Comparison of ENCODE assay signal across 12 mouse cellular contexts in the genomic region with DNA sequence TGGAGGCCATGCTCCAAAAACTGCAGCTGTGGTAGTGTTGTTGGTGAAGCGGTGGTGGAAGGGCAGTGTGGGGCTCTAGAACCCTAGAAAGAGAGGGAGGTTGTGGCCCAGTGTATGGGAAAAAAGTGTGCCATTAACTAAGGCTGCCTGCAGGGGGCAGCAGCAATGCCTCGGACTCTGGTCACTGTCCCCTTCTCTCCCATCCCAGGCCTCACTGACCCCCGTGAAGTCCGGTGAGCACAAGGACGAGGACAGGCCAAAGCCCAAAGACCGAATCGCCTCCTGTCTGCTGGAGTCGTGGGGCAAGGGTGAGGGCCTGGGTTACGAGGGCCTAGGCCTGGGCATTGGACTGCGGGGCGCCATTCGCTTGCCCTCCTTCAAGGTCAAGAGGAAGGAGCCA. TPM values are rescaled to one million over a fixed set of nuclear protein-coding genes. Genes with fewer than 3 reads are reported as not detected.
A peak's percentile ranks its signal among the peaks of the same experiment; 100 is the strongest.
DNase-seq lines count a peak whose midpoint lies in the region; ATAC-seq and TF ChIP-seq lines count a peak whose summit lies in the region.
"Had no signal": no experiment of that assay in that cellular context is flagged by ENCODE, and none has a peak within 500 bp of the region (broad histone marks: within the 10 kb centered on the region; RNA-seq: fewer than 3 reads in every experiment).

No protein-coding gene starts in this region.

- H3K36me3 ChIP-seq in embryonic facial prominence, embryonic 13.5 days = peaks cover 89% of the 10 kb centered on the region
- peaks cover 98% of the 10 kb centered on the region for H3K36me3 ChIP-seq in embryonic facial prominence, embryonic 10.5 days (replicated peaks)
- peaks cover 85% of the 10 kb centered on the region for H3K36me3 ChIP-seq in E14TG2a.4 (ENCODE audit: insufficient read depth, low read length)

- TF ChIP-seq POLR2A in cortical plate, adult 2 months (IDR thresholded peaks at IDR 0.05; ENCODE audit: extremely low read depth, insufficient read depth, low read length) = no peak

- peak; percentile 56 for TF ChIP-seq CTCF in left cerebral cortex, adult 2 months (IDR thresholded peaks at IDR 0.05)
- TF ChIP-seq CTCF in E14TG2a.4 (conservative IDR thresholded peaks at IDR 0.05; ENCODE audit: low read length) = peak; percentile 73
- peak; percentile 36; the same call in 1 of the 2 replicates for TF ChIP-seq CTCF in cortical plate, adult 2 months (IDR thresholded peaks at IDR 0.05; ENCODE audit: extremely low read depth, insufficient read depth, low read length)

- H3K4me3 ChIP-seq in embryonic facial prominence, embryonic 13.5 days = no peak overlapping the region
- no peak overlapping the region for H3K4me3 ChIP-seq in embryonic facial prominence, embryonic 10.5 days
- H3K4me3 ChIP-seq in left cerebral cortex, adult 2 months = no peak overlapping the region
- peak overlapping the region; percentile 70 for H3K4me3 ChIP-seq in E14TG2a.4 (replicated peaks; ENCODE audit: low read length)
- no peak overlapping the region for H3K4me3 ChIP-seq in cortical plate, adult 2 months (ENCODE audit: insufficient read depth, low read length)
- H3K4me3 ChIP-seq: forebrain, embryonic 12.5 days; limb, embryonic 13.5 days; midbrain, embryonic 15.5 days had no signal

- H3K4me2 ChIP-seq in embryonic facial prominence, embryonic 13.5 days = no peak overlapping the region
- H3K4me2 ChIP-seq: forebrain, embryonic 12.5 days; heart, embryonic 11.5 days; limb, embryonic 13.5 days; midbrain, embryonic 15.5 days had no signal

- 0 out of 2 replicates have a peak overlapping the region, but pooled peaks have one; percentile 36 for H3K9ac ChIP-seq in embryonic facial prominence, embryonic 13.5 days
- H3K9ac ChIP-seq: forebrain, embryonic 12.5 days; limb, embryonic 13.5 days; midbrain, embryonic 15.5 days had no signal

- H3K9me3 ChIP-seq in embryonic facial prominence, embryonic 13.5 days = no peaks in the 10 kb centered on the region
- no peaks in the 10 kb centered on the region for H3K9me3 ChIP-seq in embryonic facial prominence, embryonic 10.5 days
- no peaks in the 10 kb centered on the region for H3K9me3 ChIP-seq in E14TG2a.4 (ENCODE audit: low read length)
- H3K9me3 ChIP-seq: forebrain, embryonic 12.5 days; limb, embryonic 13.5 days; midbrain, embryonic 15.5 days had no signal

- WGBS in embryonic facial prominence, embryonic 13.5 days = 86% methylated on average over 12 of the region's 12 CpGs
- WGBS in embryonic facial prominence, embryonic 10.5 days = 90% methylated on average over 12 of the region's 12 CpGs

- intact Hi-C loops in left cerebral cortex, adult 2 months (cut with DNase I) = no loop called here

- no peak for ATAC-seq in embryonic facial prominence, embryonic 13.5 days (ENCODE audit: insufficient number of reproducible peaks, insufficient read depth, low FRiP score, low TSS enrichment, low read depth)
- ATAC-seq: midbrain, embryonic 15.5 days had no signal

- no peaks in the 10 kb centered on the region for H3K4me1 ChIP-seq in embryonic facial prominence, embryonic 13.5 days
- peaks cover 4% of the 10 kb centered on the region for H3K4me1 ChIP-seq in embryonic facial prominence, embryonic 10.5 days
- peaks cover 85% of the 10 kb centered on the region for H3K4me1 ChIP-seq in E14TG2a.4 (replicated peaks; ENCODE audit: low read depth, low read length)
- no peaks in the 10 kb centered on the region for H3K4me1 ChIP-seq in cortical plate, adult 2 months (ENCODE audit: control insufficient read depth, insufficient read depth, low read length)
- H3K4me1 ChIP-seq: forebrain, embryonic 12.5 days; limb, embryonic 13.5 days; midbrain, embryonic 15.5 days had no signal

- no peak overlapping the region for H3K27ac ChIP-seq in embryonic facial prominence, embryonic 13.5 days
- H3K27ac ChIP-seq in embryonic facial prominence, embryonic 10.5 days (replicated peaks) = no peak overlapping the region
- no peak overlapping the region for H3K27ac ChIP-seq in left cerebral cortex, adult 2 months
- H3K27ac ChIP-seq in cortical plate, adult 2 months (ENCODE audit: insufficient read depth, low read length) = no peak overlapping the region
- H3K27ac ChIP-seq: forebrain, embryonic 12.5 days; limb, embryonic 13.5 days; midbrain, embryonic 15.5 days had no signal

- DNase-seq in embryonic facial prominence, embryonic 10.5 days (ENCODE audit: low spot score) = no peak
- DNase-seq in left cerebral cortex, adult 2 months (ENCODE audit: extremely low spot score in 1 of 2, low spot score in 2 of 2) = no peak
- DNase-seq in left cerebral cortex, adult 9 months (ENCODE audit: low spot score in 2 of 2) = no peak
- no peak for DNase-seq in c-Kit-positive CD71-positive TER-119-positive erythroid progenitor cells, embryonic 14.5 days (ENCODE audit: low spot score)
- DNase-seq in left cerebral cortex, adult 11 months (ENCODE audit: low spot score) = no peak

- no peaks in the 10 kb centered on the region for H3K27me3 ChIP-seq in embryonic facial prominence, embryonic 13.5 days
- H3K27me3 ChIP-seq in embryonic facial prominence, embryonic 10.5 days (replicated peaks; ENCODE audit: low read depth, poor library complexity, severe bottlenecking) = no peaks in the 10 kb centered on the region
- peaks cover 32% of the 10 kb centered on the region for H3K27me3 ChIP-seq in E14TG2a.4 (ENCODE audit: insufficient read depth, low read length)
- H3K27me3 ChIP-seq: forebrain, embryonic 12.5 days; limb, embryonic 13.5 days; midbrain, embryonic 15.5 days had no signal

RNA-seq across cellular contexts. Expression of a gene that starts 12.4 kb away (rescaled TPM):
- 95.3 and 107 TPM in 2 replicates for polyA plus RNA-seq in embryonic facial prominence, embryonic 13.5 days (2015; fragmentation: Nextera tagmentation; extraction: Ambion mirVana)
- polyA plus RNA-seq in embryonic facial prominence, embryonic 10.5 days (2016; fragmentation: Nextera tagmentation; extraction: Ambion mirVana) = 79.1 and 89.3 TPM in 2 replicates
- total RNA-seq in left cerebral cortex, adult 2 months (2021) = 10 to 100 TPM; 23.4 to 24.9 TPM
- 27.1 and 27.9 TPM in 2 replicates for polyA plus RNA-seq in cortical plate, adult 2 months (2012; rRNA removed)

RNA-seq across cellular contexts. Expression of a gene that starts 14.8 kb away (rescaled TPM):
- polyA plus RNA-seq in embryonic facial prominence, embryonic 13.5 days (2015; fragmentation: Nextera tagmentation; extraction: Ambion mirVana) = 12.3 and 13.0 TPM in 2 replicates
- polyA plus RNA-seq in embryonic facial prominence, embryonic 10.5 days (2016; fragmentation: Nextera tagmentation; extraction: Ambion mirVana) = 8.1 TPM in 2 replicates
- total RNA-seq in left cerebral cortex, adult 2 months (2021) = 10 to 100 TPM; 32.4 to 42.2 TPM
- polyA plus RNA-seq in cortical plate, adult 2 months (2012; rRNA removed) = 8.4 and 9.2 TPM in 2 replicates

RNA-seq across cellular contexts. Expression of a gene that starts 24.3 kb away (rescaled TPM):
- 5.6 and 6.6 TPM in 2 replicates for polyA plus RNA-seq in embryonic facial prominence, embryonic 13.5 days (2015; fragmentation: Nextera tagmentation; extraction: Ambion mirVana)
- polyA plus RNA-seq in embryonic facial prominence, embryonic 10.5 days (2016; fragmentation: Nextera tagmentation; extraction: Ambion mirVana) = 1.2 and 2.2 TPM in 2 replicates
- 10 to 100 TPM; 48.5 to 48.9 TPM for total RNA-seq in left cerebral cortex, adult 2 months (2021)
- 47.4 and 48.1 TPM in 2 replicates for polyA plus RNA-seq in cortical plate, adult 2 months (2012; rRNA removed)

RNA-seq across cellular contexts. Expression of a gene that starts 25.8 kb away (rescaled TPM):
- polyA plus RNA-seq in embryonic facial prominence, embryonic 13.5 days (2015; fragmentation: Nextera tagmentation; extraction: Ambion mirVana) = 0.65 TPM in 1 of 2 replicates, not detected in the other
- not detected in 2 replicates for polyA plus RNA-seq in embryonic facial prominence, embryonic 10.5 days (2016; fragmentation: Nextera tagmentation; extraction: Ambion mirVana)
- not detected for total RNA-seq in left cerebral cortex, adult 2 months (2021)
- polyA plus RNA-seq in cortical plate, adult 2 months (2012; rRNA removed) = not detected in 2 replicates
- polyA plus RNA-seq: forebrain, embryonic 12.5 days; heart, embryonic 11.5 days; limb, embryonic 13.5 days; midbrain, embryonic 15.5 days had no signal
